Mouse (Mus musculus) stomach, postnatal 0 days (tissue): ENCODE data around the gene Rreb1.

Source experiments
- CTCF ChIP-seq: IDR thresholded peaks from 2 replicates; pipeline ENCODE4 v1.5.1; 2016; ENCODE audit warnings: antibody characterized with exemption, low read depth, mild to moderate bottlenecking, moderate library complexity
- EP300 ChIP-seq: optimal IDR thresholded peaks from 2 replicates; pipeline ENCODE3; 2016; ENCODE audit warnings: antibody characterized with exemption

GRCm38 (mm10) chr13:37747504-37747903 is 30.7 kb upstream of the Rreb1 start:
- no peak for TF ChIP-seq CTCF
- TF ChIP-seq EP300: no peak
